Mouse (Mus musculus) layer of hippocampus, postnatal 14 days (tissue): Measurements from ENCODE around the gene Arhgef3. TPM values are rescaled to one million over a fixed set of nuclear protein-coding genes. Genes with fewer than 3 reads are reported as not detected.
A peak's percentile ranks its signal among the peaks of the same experiment; 100 is the strongest.

Experiments
- DNase-seq, 2 experiments: peaks; one replicate each; pipeline ENCODE4 v3.0.0; 2021 to 2022; ENCODE audit warnings: low spot score in 2 of 2, mixed read lengths in 1 of 2
- total RNA-seq, 2 experiments: library from RNA; stranded (reverse); gene quantifications; 2 replicates each; pipeline ENCODE4 v1.2.3; 2021

Arhgef3 gene
- total RNA-seq, 2 experiments from 2014 or later, result 53.9 to 55.8 TPM

GRCm38 (mm10) chr14:27303294-27303693 lies 188.6 kb downstream of the Arhgef3 start:
- DNase-seq, result no peak

GRCm38 (mm10) chr14:27304408-27304807 lies 189.7 kb downstream of the Arhgef3 start:
- DNase-seq, result no peak

- no peak for DNase-seq
Measured at GRCm38 (mm10) chr14:27308761-27309160, 194.1 kb downstream of the Arhgef3 start.

GRCm38 (mm10) chr14:27310559-27311242 lies 196.0 kb downstream of the Arhgef3 start:
- no peak for DNase-seq

GRCm38 (mm10) chr14:27312380-27312779 lies 197.7 kb downstream of the Arhgef3 start:
- DNase-seq, result no peak

GRCm38 (mm10) chr14:27315737-27316136 lies 201.0 kb downstream of the Arhgef3 start:
- DNase-seq, result no peak

GRCm38 (mm10) chr14:27317146-27317545 lies 202.4 kb downstream of the Arhgef3 start:
- no peak for DNase-seq

GRCm38 (mm10) chr14:27319386-27319785 lies 204.7 kb downstream of the Arhgef3 start:
- no peak for DNase-seq

GRCm38 (mm10) chr14:27322041-27322440 lies 207.3 kb downstream of the Arhgef3 start:
- DNase-seq, result no peak

GRCm38 (mm10) chr14:27324689-27325088 lies 210.0 kb downstream of the Arhgef3 start:
- no peak for DNase-seq

GRCm38 (mm10) chr14:27325537-27325936 lies 210.8 kb downstream of the Arhgef3 start:
- no peak for DNase-seq

- DNase-seq, result no peak
Measured at GRCm38 (mm10) chr14:27327862-27328261, 213.2 kb downstream of the Arhgef3 start.

GRCm38 (mm10) chr14:27328952-27329351 lies 214.3 kb downstream of the Arhgef3 start:
- DNase-seq, result no peak

- no peak for DNase-seq
Measured at GRCm38 (mm10) chr14:27331490-27332035, 216.9 kb downstream of the Arhgef3 start.

GRCm38 (mm10) chr14:27332359-27332987 lies 217.8 kb downstream of the Arhgef3 start:
- no peak for DNase-seq

- peak; percentile 70 to 84 for DNase-seq
Measured at GRCm38 (mm10) chr14:27335331-27336207, 220.9 kb downstream of the Arhgef3 start.

GRCm38 (mm10) chr14:27336208-27337114 lies 221.8 kb downstream of the Arhgef3 start:
- DNase-seq, result peak in 1 of 2 experiments; percentile 43

- DNase-seq, result no peak
Measured at GRCm38 (mm10) chr14:27337156-27337555, 222.5 kb downstream of the Arhgef3 start.

- peak in 1 of 2 experiments; percentile 78 for DNase-seq
Measured at GRCm38 (mm10) chr14:27338034-27338708, 223.5 kb downstream of the Arhgef3 start.
